Mouse (Mus musculus): Measurements from ENCODE around the gene Psmb3.

Psmb3 gene

GRCm38 (mm10) chr11:97744718-97745330 lies 41.6 kb downstream of the Psmb3 start:
- ATAC-seq (ENCODE audit: insufficient number of reproducible peaks, low FRiP score, low TSS enrichment) = peak; percentile 93

- ATAC-seq (ENCODE audit: insufficient number of reproducible peaks, low FRiP score, low TSS enrichment) = peak; percentile 7; the same call in 1 of the 2 replicates
Measured at GRCm38 (mm10) chr11:97745331-97745721, 42.1 kb downstream of the Psmb3 start.

- ATAC-seq (ENCODE audit: insufficient number of reproducible peaks, low FRiP score, low TSS enrichment) = no peak
Measured at GRCm38 (mm10) chr11:97747773-97748172, 44.6 kb downstream of the Psmb3 start.

GRCm38 (mm10) chr11:97748496-97748895 lies 45.3 kb downstream of the Psmb3 start:
- ATAC-seq (ENCODE audit: insufficient number of reproducible peaks, low FRiP score, low TSS enrichment) = no peak

- no peak for ATAC-seq (ENCODE audit: insufficient number of reproducible peaks, low FRiP score, low TSS enrichment)
Measured at GRCm38 (mm10) chr11:97753277-97753676, 50.1 kb downstream of the Psmb3 start.

GRCm38 (mm10) chr11:97758125-97758524 lies 54.9 kb downstream of the Psmb3 start:
- ATAC-seq (ENCODE audit: insufficient number of reproducible peaks, low FRiP score, low TSS enrichment) = no peak

GRCm38 (mm10) chr11:97758942-97759341 lies 55.7 kb downstream of the Psmb3 start:
- ATAC-seq (ENCODE audit: insufficient number of reproducible peaks, low FRiP score, low TSS enrichment) = no peak

- no peak for ATAC-seq (ENCODE audit: insufficient number of reproducible peaks, low FRiP score, low TSS enrichment)
Measured at GRCm38 (mm10) chr11:97761638-97762037, 58.4 kb downstream of the Psmb3 start.
